Mouse (Mus musculus): ENCODE results near the gene Itga1. TPM values are rescaled to one million over a fixed set of nuclear protein-coding genes. Genes with fewer than 3 reads are reported as not detected.

Itga1 gene
- total RNA-seq, 2 experiments from 2014 or later: 6.6 to 7.3 TPM

- intact Hi-C loops (cut with DNase I): no loop called here
- DNase-seq (ENCODE audit: low spot score in 2 of 2): no peak
Measured at GRCm38 (mm10) chr13:115067968-115068330, 33.8 kb downstream of the Itga1 start.

- no peak for DNase-seq (ENCODE audit: low spot score in 2 of 2)
- intact Hi-C loops (cut with DNase I): no loop called here
Measured at GRCm38 (mm10) chr13:115067324-115067967, 34.3 kb downstream of the Itga1 start.

DNA sequence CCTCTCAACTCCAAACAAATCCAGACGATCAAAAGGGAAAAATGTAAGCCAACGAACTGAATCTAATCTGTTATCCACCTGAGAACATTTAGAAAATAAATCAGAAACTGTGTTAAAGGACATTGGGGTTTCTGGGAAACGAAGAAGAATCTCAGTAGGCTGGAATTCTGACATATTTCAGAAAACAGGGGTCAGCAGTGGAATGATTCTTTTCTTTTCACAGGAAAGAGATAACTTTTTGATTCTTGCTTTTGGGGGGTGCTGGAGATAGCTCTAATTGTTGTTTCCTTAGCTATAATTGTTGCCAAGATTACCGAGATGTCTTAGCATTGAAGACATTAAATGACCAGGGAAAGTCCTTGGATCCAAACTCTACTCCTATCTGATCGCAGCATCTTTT lies 44.2 kb downstream of the Itga1 start:
- intact Hi-C loops (cut with DNase I): no loop called here
- DNase-seq (ENCODE audit: low spot score in 2 of 2): no peak

- peak in 1 of 2 experiments; percentile 7 for DNase-seq (ENCODE audit: low spot score in 2 of 2)
- intact Hi-C loops (cut with DNase I): no loop called here
Measured at GRCm38 (mm10) chr13:115054783-115055182, 47.0 kb downstream of the Itga1 start.

- intact Hi-C loops (cut with DNase I): no loop called here
- DNase-seq (ENCODE audit: low spot score in 2 of 2): peak; percentile 34 to 91
Measured at GRCm38 (mm10) chr13:115052568-115052967, 49.2 kb downstream of the Itga1 start.

GRCm38 (mm10) chr13:115050660-115051559 lies 50.9 kb downstream of the Itga1 start:
- intact Hi-C loops (cut with DNase I): no loop called here
- DNase-seq (ENCODE audit: low spot score in 2 of 2): peak; percentile 3 to 51

DNA sequence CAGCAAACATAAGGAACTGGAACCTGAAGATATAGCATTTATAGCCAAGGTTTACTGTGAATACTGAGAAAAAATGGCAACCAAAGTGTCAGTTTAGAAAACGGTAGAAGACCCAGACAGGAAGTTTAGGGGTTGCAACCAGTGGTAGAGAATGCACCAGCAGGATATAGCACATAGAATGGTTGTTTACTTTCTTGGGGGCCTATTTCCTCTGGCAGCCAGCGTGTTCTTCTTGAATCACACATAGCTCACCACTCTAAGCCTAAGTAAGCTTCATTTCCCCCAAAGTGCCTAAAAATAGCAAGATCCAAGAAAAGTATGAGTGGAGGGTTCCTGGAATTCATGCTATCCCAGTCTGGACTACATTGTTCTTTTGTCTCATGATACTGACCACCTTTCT lies 59.1 kb downstream of the Itga1 start:
- intact Hi-C loops (cut with DNase I): no loop called here
- no peak for DNase-seq (ENCODE audit: low spot score in 2 of 2)

- DNase-seq (ENCODE audit: low spot score in 2 of 2): no peak
- intact Hi-C loops (cut with DNase I): no loop called here
Measured at GRCm38 (mm10) chr13:115037304-115037703, 64.5 kb downstream of the Itga1 start.

DNA sequence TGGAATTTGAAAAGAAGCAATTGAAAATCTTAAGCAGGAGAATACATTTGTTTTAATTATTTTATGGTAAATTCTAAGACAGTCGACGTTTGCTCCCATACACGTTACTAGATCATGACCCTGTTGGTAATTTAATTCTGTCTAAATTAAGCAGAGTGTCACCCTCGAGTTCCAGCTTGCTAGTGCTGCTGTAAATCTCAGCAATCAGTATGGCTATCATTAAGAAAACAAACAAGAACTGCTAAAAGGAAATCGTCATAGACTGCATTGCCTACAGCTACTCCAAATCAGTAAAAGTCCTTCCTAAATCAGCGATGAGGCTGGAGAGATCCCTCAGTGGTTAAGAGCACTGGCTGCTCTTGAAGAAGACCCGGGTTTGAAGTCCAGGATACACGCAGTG lies 66.4 kb downstream of the Itga1 start:
- intact Hi-C loops (cut with DNase I): no loop called here
- no peak for DNase-seq (ENCODE audit: low spot score in 2 of 2)

GRCm38 (mm10) chr13:115033135-115033534 lies 68.6 kb downstream of the Itga1 start:
- intact Hi-C loops (cut with DNase I): no loop called here
- no peak for DNase-seq (ENCODE audit: low spot score in 2 of 2)

- intact Hi-C loops (cut with DNase I): no loop called here
- DNase-seq (ENCODE audit: low spot score in 2 of 2): peak in 1 of 2 experiments; percentile 3
Measured at GRCm38 (mm10) chr13:115031177-115032000, 70.4 kb downstream of the Itga1 start.

- DNase-seq (ENCODE audit: low spot score in 2 of 2): no peak
- intact Hi-C loops (cut with DNase I): no loop called here
Measured at GRCm38 (mm10) chr13:115025394-115025793, 76.4 kb downstream of the Itga1 start.

GRCm38 (mm10) chr13:115022117-115022787 lies 79.5 kb downstream of the Itga1 start:
- intact Hi-C loops (cut with DNase I): no loop called here

GRCm38 (mm10) chr13:115021411-115021810 lies 80.4 kb downstream of the Itga1 start:
- intact Hi-C loops (cut with DNase I): no loop called here
- DNase-seq (ENCODE audit: low spot score in 2 of 2): no peak

More at GRCm38 (mm10) chr13:115022117-115022787, 79.5 kb downstream of the Itga1 start:
- DNase-seq (ENCODE audit: low spot score in 2 of 2): no peak

- intact Hi-C loops (cut with DNase I): no loop called here
- DNase-seq (ENCODE audit: low spot score in 2 of 2): no peak
Measured at GRCm38 (mm10) chr13:115020727-115021126, 81.0 kb downstream of the Itga1 start.

DNA sequence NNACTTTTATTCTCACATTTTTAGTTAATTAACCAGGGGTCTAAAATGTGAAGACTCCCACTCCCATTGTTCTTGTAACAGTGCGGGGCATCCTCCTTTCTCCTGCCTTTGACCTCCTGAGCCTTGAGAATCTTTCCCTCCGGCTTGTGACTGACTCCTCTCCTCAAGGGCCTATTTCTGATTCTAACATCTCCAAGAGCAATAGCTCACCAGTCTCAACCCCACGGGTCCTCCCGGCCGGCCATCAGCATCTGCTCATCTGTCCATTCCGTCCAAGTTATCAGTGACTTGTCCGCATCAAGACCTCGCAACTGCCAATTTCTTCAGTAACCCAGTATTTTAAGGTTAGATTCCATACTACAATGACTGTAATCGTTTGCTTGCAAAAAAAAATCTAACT lies 84.2 kb downstream of the Itga1 start:
- intact Hi-C loops (cut with DNase I): no loop called here
- DNase-seq (ENCODE audit: low spot score in 2 of 2): no peak

DNA sequence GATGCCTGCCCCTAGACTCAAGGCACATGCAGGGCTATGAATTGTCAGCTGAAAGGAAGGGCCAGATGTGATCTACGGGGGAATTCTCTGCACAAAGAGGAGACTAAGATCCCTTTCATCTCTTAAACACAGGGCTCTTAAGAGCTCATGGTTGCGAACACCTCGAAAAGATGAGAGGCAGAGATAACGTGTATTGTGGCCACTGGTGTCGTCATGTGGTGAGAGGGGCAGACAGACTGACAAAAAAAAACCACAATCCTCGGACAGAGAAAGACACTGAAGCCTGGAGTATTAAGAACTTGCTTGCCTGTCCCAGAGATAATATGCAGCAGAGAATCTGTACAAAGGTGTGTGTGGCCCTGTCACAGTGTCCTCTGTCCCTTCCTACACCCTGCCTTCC lies 90.2 kb downstream of the Itga1 start:
- DNase-seq (ENCODE audit: low spot score in 2 of 2): no peak
- intact Hi-C loops (cut with DNase I): no loop called here

- intact Hi-C loops (cut with DNase I): no loop called here
Measured at GRCm38 (mm10) chr13:115006213-115006835, 95.4 kb downstream of the Itga1 start.

DNA sequence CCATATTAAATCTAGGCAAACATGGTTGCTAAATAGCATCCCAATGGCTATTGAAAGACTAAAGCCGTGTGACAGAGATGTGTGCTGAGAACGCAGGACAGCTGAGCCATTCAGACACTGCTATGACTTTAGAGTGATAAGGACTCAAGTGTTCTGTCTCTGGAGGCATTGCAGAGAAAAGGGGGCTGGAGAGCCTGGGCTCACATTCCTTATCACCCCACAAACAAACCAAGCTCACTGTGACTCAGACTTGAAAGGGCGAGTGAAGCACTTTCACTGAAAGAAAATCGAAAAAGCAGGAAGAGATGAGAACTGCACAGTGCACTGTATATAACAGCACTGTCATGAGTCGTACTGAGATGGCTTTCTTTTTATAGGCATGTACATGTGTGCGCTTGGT lies 96.4 kb downstream of the Itga1 start:
- intact Hi-C loops (cut with DNase I): no loop called here
- DNase-seq (ENCODE audit: low spot score in 2 of 2): no peak

More at GRCm38 (mm10) chr13:115006213-115006835, 95.4 kb downstream of the Itga1 start:
- DNase-seq (ENCODE audit: low spot score in 2 of 2): peak in 1 of 2 experiments; percentile 24

Data from left cerebral cortex, postnatal 25 days (tissue).